ENCODE assay signal across 8 mouse cellular contexts in the genomic region with DNA sequence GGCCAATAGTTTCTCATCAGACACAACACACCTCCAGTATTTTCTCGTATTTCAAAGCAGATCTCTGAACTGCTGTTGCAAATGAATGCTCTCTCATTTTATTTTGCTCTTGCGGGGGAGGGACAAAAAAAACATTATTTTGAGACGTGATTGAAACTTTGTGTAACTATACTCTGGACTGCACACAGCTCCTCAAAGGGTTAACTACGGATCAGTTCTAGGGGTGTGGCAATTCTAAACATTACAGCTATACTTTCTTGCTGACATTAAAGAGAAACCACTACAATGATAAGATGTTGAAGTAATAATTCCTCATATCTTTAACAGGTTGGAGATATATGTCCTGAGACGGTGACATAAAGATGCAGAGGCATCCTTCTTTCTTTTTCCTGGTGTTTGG.
DNase-seq lines count a peak whose midpoint lies in the region; ATAC-seq and TF ChIP-seq lines count a peak whose summit lies in the region.

No protein-coding gene starts in this region.

- DNase-seq in forebrain, embryonic 11.5 days (ENCODE audit: low spot score) = no peak
- DNase-seq in liver, embryonic 11.5 days (ENCODE audit: low spot score) = no peak
- no peak for DNase-seq in liver
- DNase-seq in hindbrain, postnatal 0 days (ENCODE audit: low spot score) = no peak
- DNase-seq in cerebellum, adult 9-10 months = no peak

- no peaks in the 10 kb centered on the region for H3K36me3 ChIP-seq in forebrain, embryonic 12.5 days (replicated peaks)
- no peaks in the 10 kb centered on the region for H3K36me3 ChIP-seq in forebrain, embryonic 11.5 days (ENCODE audit: control insufficient read depth, insufficient read depth, low read length)
- H3K36me3 ChIP-seq in liver, embryonic 11.5 days (ENCODE audit: control insufficient read depth, insufficient read depth, low read length) = no peaks in the 10 kb centered on the region
- H3K36me3 ChIP-seq in hindbrain, postnatal 0 days (ENCODE audit: insufficient read depth, low read length) = no peaks in the 10 kb centered on the region
- H3K36me3 ChIP-seq in neural tube, embryonic 14.5 days (ENCODE audit: control insufficient read depth, insufficient read depth, low read length) = no peaks in the 10 kb centered on the region

- peak overlapping the region; percentile 58; the same call in 1 of the 2 replicates for H3K4me2 ChIP-seq in forebrain, embryonic 12.5 days
- no peak overlapping the region for H3K4me2 ChIP-seq in forebrain, embryonic 11.5 days (ENCODE audit: low read depth, low read length, severe bottlenecking)
- H3K4me2 ChIP-seq in liver, embryonic 11.5 days = peak overlapping the region; percentile 78
- peak overlapping the region; percentile 77 for H3K4me2 ChIP-seq in hindbrain, postnatal 0 days (ENCODE audit: low read depth, low read length)
- H3K4me2 ChIP-seq in neural tube, embryonic 14.5 days (ENCODE audit: low read depth, low read length) = peak overlapping the region; percentile 75; the same call in 1 of the 2 replicates

- no peak; the same call in 1 of the 2 replicates for TF ChIP-seq CTCF in hindbrain, postnatal 0 days (IDR thresholded peaks at IDR 0.05; ENCODE audit: low read depth)

- no peak overlapping the region for H3K27ac ChIP-seq in forebrain, embryonic 12.5 days
- H3K27ac ChIP-seq in forebrain, embryonic 11.5 days (ENCODE audit: low read depth, low read length) = no peak overlapping the region
- H3K27ac ChIP-seq in liver, embryonic 11.5 days (ENCODE audit: low read depth, low read length) = no peak overlapping the region
- H3K27ac ChIP-seq in hindbrain, postnatal 0 days = peak overlapping the region; percentile 15; the same call in 1 of the 2 replicates
- no peak overlapping the region for H3K27ac ChIP-seq in neural tube, embryonic 14.5 days (ENCODE audit: low read depth, low read length)

- no peaks in the 10 kb centered on the region for H3K27me3 ChIP-seq in forebrain, embryonic 12.5 days
- no peaks in the 10 kb centered on the region for H3K27me3 ChIP-seq in forebrain, embryonic 11.5 days (ENCODE audit: control insufficient read depth, insufficient read depth, low read length)
- no peaks in the 10 kb centered on the region for H3K27me3 ChIP-seq in liver, embryonic 11.5 days (replicated peaks; ENCODE audit: control insufficient read depth, insufficient read depth, low read length)
- no peaks in the 10 kb centered on the region for H3K27me3 ChIP-seq in hindbrain, postnatal 0 days (ENCODE audit: insufficient read depth, low read length)
- no peaks in the 10 kb centered on the region for H3K27me3 ChIP-seq in neural tube, embryonic 14.5 days (ENCODE audit: control insufficient read depth, insufficient read depth, low read length)

- WGBS in forebrain, embryonic 12.5 days = 72% methylated on average over 5 of the region's 5 CpGs
- WGBS in forebrain, embryonic 11.5 days = 76% methylated on average over 5 of the region's 5 CpGs
- WGBS in liver, embryonic 11.5 days = 65% methylated on average over 5 of the region's 5 CpGs
- WGBS in hindbrain, postnatal 0 days = 69% methylated on average over 5 of the region's 5 CpGs
- WGBS in neural tube, embryonic 14.5 days = 70% methylated on average over 5 of the region's 5 CpGs

- H3K4me3 ChIP-seq in forebrain, embryonic 12.5 days (replicated peaks) = no peak overlapping the region
- no peak overlapping the region for H3K4me3 ChIP-seq in forebrain, embryonic 11.5 days (ENCODE audit: low read depth, low read length)
- H3K4me3 ChIP-seq in liver, embryonic 11.5 days (ENCODE audit: low read depth, low read length) = no peak overlapping the region; the same call in 1 of the 2 replicates
- H3K4me3 ChIP-seq in hindbrain, postnatal 0 days (ENCODE audit: low read length) = peak overlapping the region; percentile 50; the same call in 1 of the 2 replicates
- no peak overlapping the region for H3K4me3 ChIP-seq in neural tube, embryonic 14.5 days (ENCODE audit: low read depth, low read length)

- no peak overlapping the region for H3K9ac ChIP-seq in forebrain, embryonic 12.5 days
- H3K9ac ChIP-seq in forebrain, embryonic 11.5 days (ENCODE audit: low read length) = no peak overlapping the region
- H3K9ac ChIP-seq in liver, embryonic 11.5 days (ENCODE audit: low read depth, low read length) = no peak overlapping the region
- H3K9ac ChIP-seq in hindbrain, postnatal 0 days (replicated peaks; ENCODE audit: low read length) = no peak overlapping the region
- no peak overlapping the region for H3K9ac ChIP-seq in neural tube, embryonic 14.5 days (replicated peaks; ENCODE audit: low read depth, low read length)

- H3K4me1 ChIP-seq in forebrain, embryonic 12.5 days = no peaks in the 10 kb centered on the region
- no peaks in the 10 kb centered on the region for H3K4me1 ChIP-seq in forebrain, embryonic 11.5 days (replicated peaks; ENCODE audit: control insufficient read depth, insufficient read depth, low read length)
- H3K4me1 ChIP-seq in liver, embryonic 11.5 days (replicated peaks; ENCODE audit: control insufficient read depth, insufficient read depth, low read length) = 0 out of 2 replicates have a peak, but pooled peaks cover 5% of the 10 kb centered on the region
- H3K4me1 ChIP-seq in hindbrain, postnatal 0 days (ENCODE audit: insufficient read depth, low read length) = peaks cover 3% of the 10 kb centered on the region; the same call in 1 of the 2 replicates
- H3K4me1 ChIP-seq in neural tube, embryonic 14.5 days (ENCODE audit: control insufficient read depth, insufficient read depth, low read length) = no peaks in the 10 kb centered on the region

- no peak for ATAC-seq in forebrain, embryonic 12.5 days (ENCODE audit: low FRiP score)
- ATAC-seq in forebrain, embryonic 11.5 days (replicated peaks; ENCODE audit: low FRiP score) = no peak
- ATAC-seq in liver, embryonic 11.5 days (replicated peaks; ENCODE audit: low FRiP score) = no peak
- ATAC-seq in hindbrain, postnatal 0 days = peak; percentile 34
- peak; percentile 15; the same call in 1 of the 2 replicates for ATAC-seq in neural tube, embryonic 14.5 days (ENCODE audit: low read depth)
- ATAC-seq in megakaryocyte progenitor cell, adult 5-6 weeks (replicated peaks; ENCODE audit: poor library complexity) = no peak

- no peaks in the 10 kb centered on the region for H3K9me3 ChIP-seq in forebrain, embryonic 12.5 days
- H3K9me3 ChIP-seq in forebrain, embryonic 11.5 days (ENCODE audit: control insufficient read depth, low read length) = no peaks in the 10 kb centered on the region
- H3K9me3 ChIP-seq in liver, embryonic 11.5 days (ENCODE audit: control insufficient read depth, low read length) = no peaks in the 10 kb centered on the region
- no peaks in the 10 kb centered on the region for H3K9me3 ChIP-seq in hindbrain, postnatal 0 days (ENCODE audit: low read length)
- H3K9me3 ChIP-seq in neural tube, embryonic 14.5 days (ENCODE audit: control insufficient read depth, low read length) = no peaks in the 10 kb centered on the region

Comparison
In these comparisons a context has a peak if more than half of its experiments do, and no peak if none do; other contexts are left out.
1. ATAC-seq: peak in hindbrain, postnatal 0 days (single experiment) and neural tube, embryonic 14.5 days (single experiment); none in forebrain, embryonic 12.5 days (single experiment), forebrain, embryonic 11.5 days (single experiment), liver, embryonic 11.5 days (single experiment) and megakaryocyte progenitor cell, adult 5-6 weeks (single experiment).